Mouse (Mus musculus) small intestine, adult 2 months (tissue): Measurements from ENCODE around the gene Dgkh.

ENCODE experiments used
- CTCF ChIP-seq: fragments of 200-500 bp; IDR thresholded peaks from 2 replicates; pipeline ENCODE4 v1.5.1; 2012; ENCODE audit warnings: low read depth, mild to moderate bottlenecking, control low read depth, inconsistent platforms, low read length, moderate library complexity, mixed read lengths; ENCODE audit not compliant: insufficient replicate concordance, insufficient read length; ENCODE audit errors: extremely low read depth
- POLR2A ChIP-seq: fragments of 200-500 bp; IDR thresholded peaks from 2 replicates; pipeline ENCODE4 v1.6.1; 2012; ENCODE audit warnings: low read depth, mild to moderate bottlenecking, control low read depth, inconsistent platforms, low read length, moderate library complexity

GRCm38 (mm10) chr14:78649525-78650274 is 82.9 kb downstream of the Dgkh start:
- no peak for TF ChIP-seq CTCF
- no peak for TF ChIP-seq POLR2A
